Mouse (Mus musculus) embryonic facial prominence, embryonic 11.5 days (tissue): ENCODE measurements around the gene Catsperb. TPM values are rescaled to one million over a fixed set of nuclear protein-coding genes. Genes with fewer than 3 reads are reported as not detected.
A peak's percentile ranks its signal among the peaks of the same experiment; 100 is the strongest.
"Not testable (repeated sequence)": the region's sequence is repeated elsewhere in the genome, so short reads cannot be mapped to it uniquely, and the experiment has no call there.

Experiments used
- ATAC-seq: fragments of 200-750 bp; cut with Nextera tagmentation; replicated peaks from 2 replicates; pipeline ENCODE4 v1.8.0; 2017; ENCODE audit warnings: low read depth; ENCODE audit not compliant: insufficient number of reproducible peaks, low FRiP score, low TSS enrichment
- DNase-seq: peaks from one replicate; pipeline ENCODE4 v3.0.0-alpha.2; 2015; ENCODE audit warnings: low spot score
- H3K27ac ChIP-seq: fragments of 300-500 bp; sonication (generic); replicated peaks from 2 replicates; pipeline ENCODE4 v1.5.1; 2014; ENCODE audit warnings: mild to moderate bottlenecking, low read depth, low read length, control low read depth
- H3K27me3 ChIP-seq: fragments of 300-500 bp; sonication (generic); 2 replicates; pipeline ENCODE4 v1.6.1; 2014; ENCODE audit warnings: mild to moderate bottlenecking, low read length, moderate library complexity, mixed read lengths; ENCODE audit not compliant: control insufficient read depth, insufficient read depth
- H3K36me3 ChIP-seq: fragments of 300-500 bp; sonication (generic); replicated peaks from 2 replicates; pipeline ENCODE4 v1.6.1; 2014; ENCODE audit warnings: low read depth, mild to moderate bottlenecking, low read length, moderate library complexity, mixed read lengths; ENCODE audit not compliant: control insufficient read depth, insufficient read depth
- H3K4me1 ChIP-seq: fragments of 300-500 bp; sonication (generic); 2 replicates; pipeline ENCODE4 v1.6.1; 2014; ENCODE audit warnings: low read length, mixed read lengths; ENCODE audit not compliant: control insufficient read depth, insufficient read depth
- H3K4me2 ChIP-seq: fragments of 300-500 bp; sonication (generic); 2 replicates; pipeline ENCODE4 v1.6.1; 2014; ENCODE audit warnings: low read depth, mild to moderate bottlenecking, control low read depth, low read length, moderate library complexity
- H3K4me3 ChIP-seq: fragments of 300-500 bp; sonication (generic); 2 replicates; pipeline ENCODE4 v1.5.1; 2014; ENCODE audit warnings: low read depth, low read length, control low read depth
- H3K9ac ChIP-seq: fragments of 300-500 bp; sonication (generic); replicated peaks from 2 replicates; pipeline ENCODE4 v1.6.1; 2014; ENCODE audit warnings: mild to moderate bottlenecking, control low read depth, low read length
- H3K9me3 ChIP-seq: fragments of 300-500 bp; sonication (generic); replicated peaks from 2 replicates; pipeline ENCODE4 v1.6.1; 2016; ENCODE audit warnings: mild to moderate bottlenecking, low read length, inconsistent platforms, mixed read lengths; ENCODE audit not compliant: control insufficient read depth
- WGBS: fragments of 180-500 bp; shearing (Covaris S2); extraction: QIAGEN DNeasy Blood & Tissue Kit; methylation state at CpG from one replicate; pipeline ENCODE4 v1.1.7; 2014; 5-methylcytosine and 5-hydroxymethylcytosine counted together
- polyA plus RNA-seq: library from polyadenylated mRNA; unstranded; fragments of >200 nt; fragmentation: Nextera tagmentation; extraction: Ambion mirVana; gene quantifications from 2 replicates; pipeline ENCODE4 v1.2.1, GENCODE M21; 2014

The Catsperb gene
- polyA plus RNA-seq = not detected in 2 replicates

- 88% methylated on average over 1 of the region's 1 CpGs for WGBS
- not testable (repeated sequence) for ATAC-seq, DNase-seq, H3K9ac ChIP-seq, H3K9me3 ChIP-seq, H3K36me3 ChIP-seq, H3K27me3 ChIP-seq, H3K4me2 ChIP-seq, H3K4me3 ChIP-seq, H3K4me1 ChIP-seq, H3K27ac ChIP-seq
These were observed at the start of gene Catsperb for GRCm38 (mm10) chr12:101404353-101404752. Gene Catsperb, plus strand, starts transcription at chr12:101404653.

- peak; percentile 1 for DNase-seq
- not testable (repeated sequence) for H3K4me2 ChIP-seq, H3K27ac ChIP-seq, H3K36me3 ChIP-seq, H3K27me3 ChIP-seq, H3K4me1 ChIP-seq, H3K9ac ChIP-seq, H3K4me3 ChIP-seq, H3K9me3 ChIP-seq, ATAC-seq
- WGBS = 79% methylated on average over 1 of the region's 1 CpGs
These were observed 43.0 kb upstream of the Catsperb start for GRCm38 (mm10) chr12:101361468-101361867.

GRCm38 (mm10) chr12:101381460-101381859, 23.0 kb upstream of the Catsperb start:
- not testable (repeated sequence) for DNase-seq, H3K36me3 ChIP-seq, H3K9ac ChIP-seq, H3K27ac ChIP-seq, H3K4me2 ChIP-seq, ATAC-seq, H3K27me3 ChIP-seq, H3K9me3 ChIP-seq, H3K4me3 ChIP-seq, H3K4me1 ChIP-seq
- WGBS = no CpG with 5 or more reads among the region's 1 CpGs

GRCm38 (mm10) chr12:101426131-101426530, 21.7 kb downstream of the Catsperb start:
- H3K27ac ChIP-seq = no peak overlapping the region
- ATAC-seq (no peak), DNase-seq (no peak)
- no peak overlapping the region for H3K4me3 ChIP-seq
- no peaks in the 10 kb centered on the region for H3K27me3 ChIP-seq
- 67% methylated on average over 1 of the region's 1 CpGs for WGBS
- H3K4me2 ChIP-seq = no peak overlapping the region
- H3K4me1 ChIP-seq = no peaks in the 10 kb centered on the region
- no peaks in the 10 kb centered on the region for H3K9me3 ChIP-seq
- no peaks in the 10 kb centered on the region for H3K36me3 ChIP-seq
- H3K9ac ChIP-seq = no peak overlapping the region

GRCm38 (mm10) chr12:101462051-101462450, 57.6 kb downstream of the Catsperb start:
- Histone ChIP-seq H3K9me3 (no peaks in the 10 kb centered on the region), H3K4me2 (no peak overlapping the region), H3K4me1 (no peaks in the 10 kb centered on the region), H3K27ac (no peak overlapping the region), H3K9ac (no peak overlapping the region), H3K4me3 (no peak overlapping the region), H3K27me3 (no peaks in the 10 kb centered on the region), H3K36me3 (no peaks in the 10 kb centered on the region)
- no peak for ATAC-seq
- no peak for DNase-seq
- 93% methylated on average over 5 of the region's 5 CpGs for WGBS

- Histone ChIP-seq H3K4me1 (no peaks in the 10 kb centered on the region), H3K9me3 (no peaks in the 10 kb centered on the region), H3K9ac (no peak overlapping the region), H3K4me2 (no peak overlapping the region), H3K4me3 (no peak overlapping the region), H3K27me3 (no peaks in the 10 kb centered on the region), H3K27ac (no peak overlapping the region), H3K36me3 (no peaks in the 10 kb centered on the region)
- DNase-seq (no peak), ATAC-seq (no peak)
These were observed 79.1 kb downstream of the Catsperb start for GRCm38 (mm10) chr12:101483571-101483970.

GRCm38 (mm10) chr12:101511326-101511725, 106.9 kb downstream of the Catsperb start:
- H3K27me3 ChIP-seq = not testable (repeated sequence)
- WGBS = 81% methylated on average over 2 of the region's 2 CpGs

GRCm38 (mm10) chr12:101606622-101607021, 202.2 kb downstream of the Catsperb start:
- H3K36me3 ChIP-seq, H3K4me1 ChIP-seq, H3K9me3 ChIP-seq, H3K27ac ChIP-seq, H3K4me3 ChIP-seq, H3K27me3 ChIP-seq, ATAC-seq, H3K4me2 ChIP-seq, H3K9ac ChIP-seq, DNase-seq: not testable (repeated sequence)

More at GRCm38 (mm10) chr12:101511326-101511725, 106.9 kb downstream of the Catsperb start:
- not testable (repeated sequence) for H3K36me3 ChIP-seq, H3K9ac ChIP-seq, H3K9me3 ChIP-seq, H3K27ac ChIP-seq, H3K4me1 ChIP-seq, DNase-seq, H3K4me3 ChIP-seq, ATAC-seq, H3K4me2 ChIP-seq
